Mouse (Mus musculus): Measurements from ENCODE around the gene Runx2.
A peak's percentile ranks its signal among the peaks of the same experiment; 100 is the strongest.

Gene Runx2

GRCm38 (mm10) chr17:44767375-44767774, 47.2 kb downstream of the Runx2 start:
- DNase-seq = no peak

DNA sequence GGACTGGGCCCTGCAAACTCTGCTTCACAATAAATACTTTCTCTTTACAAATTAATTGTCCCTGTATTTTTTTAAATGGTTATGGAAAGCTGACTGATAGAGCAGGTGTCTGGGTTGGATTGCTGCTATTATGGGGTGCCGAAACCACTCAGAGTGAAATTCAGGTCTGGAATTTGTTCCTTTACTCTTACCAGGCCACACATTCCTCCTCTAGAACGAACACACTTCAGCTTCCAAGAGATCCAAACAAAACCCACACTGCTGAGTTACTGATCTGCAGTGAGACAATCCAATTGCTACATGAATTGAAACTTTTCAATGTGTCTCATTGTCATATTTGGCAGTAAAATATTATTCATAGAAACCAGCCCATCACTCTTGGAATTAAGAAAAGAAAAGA, 47.6 kb downstream of the Runx2 start:
- DNase-seq = no peak

- DNase-seq = no peak
Measured at GRCm38 (mm10) chr17:44766318-44766717, 48.3 kb downstream of the Runx2 start.

DNA sequence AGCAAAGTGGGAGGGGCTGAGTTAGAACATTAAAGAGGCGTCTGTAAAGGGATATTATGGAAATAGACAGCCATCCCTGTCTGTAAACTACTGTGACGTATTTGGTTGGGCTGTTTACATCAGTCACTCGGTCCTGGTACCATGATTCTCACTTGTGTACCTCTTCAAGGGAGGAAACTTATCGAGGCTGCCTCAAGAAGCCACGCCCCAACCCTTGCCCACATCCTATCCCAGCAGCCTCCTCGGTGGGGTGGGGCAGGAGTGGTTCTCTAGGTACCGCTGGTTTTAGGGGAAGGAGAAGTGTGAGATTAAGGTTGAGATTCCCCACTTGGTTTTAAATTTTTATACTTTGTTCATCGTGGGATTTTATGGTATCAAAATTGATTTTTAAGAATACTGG, 69.2 kb downstream of the Runx2 start:
- DNase-seq = no peak

GRCm38 (mm10) chr17:44743780-44744179, 70.8 kb downstream of the Runx2 start:
- DNase-seq = no peak

GRCm38 (mm10) chr17:44742246-44742645, 72.4 kb downstream of the Runx2 start:
- no peak for DNase-seq

DNA sequence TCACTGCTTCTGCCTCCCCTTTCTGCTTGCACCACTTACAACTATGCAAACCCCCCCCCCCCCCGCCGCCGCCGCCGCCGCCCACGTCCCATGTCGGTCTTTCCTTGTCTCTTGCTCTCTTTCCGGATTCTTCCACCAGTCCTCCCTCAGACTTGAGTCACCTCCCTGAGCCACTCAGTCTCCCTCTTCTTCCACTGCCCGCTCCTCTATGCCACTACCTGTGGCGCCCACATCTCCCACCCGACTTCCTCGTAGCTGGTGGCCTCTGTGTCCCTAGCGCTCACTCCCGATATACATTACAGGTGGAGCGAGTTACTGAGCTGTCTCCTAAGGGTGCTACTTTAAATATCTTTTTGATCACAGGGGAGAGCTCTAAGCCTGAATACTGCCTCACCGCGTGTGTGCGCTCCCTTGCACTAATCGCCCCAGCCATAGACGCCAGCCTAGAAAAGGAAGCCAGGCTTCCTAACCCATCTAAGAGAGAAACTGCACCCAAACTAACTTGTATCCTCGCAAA, 76.4 kb downstream of the Runx2 start:
- DNase-seq = no peak

DNA sequence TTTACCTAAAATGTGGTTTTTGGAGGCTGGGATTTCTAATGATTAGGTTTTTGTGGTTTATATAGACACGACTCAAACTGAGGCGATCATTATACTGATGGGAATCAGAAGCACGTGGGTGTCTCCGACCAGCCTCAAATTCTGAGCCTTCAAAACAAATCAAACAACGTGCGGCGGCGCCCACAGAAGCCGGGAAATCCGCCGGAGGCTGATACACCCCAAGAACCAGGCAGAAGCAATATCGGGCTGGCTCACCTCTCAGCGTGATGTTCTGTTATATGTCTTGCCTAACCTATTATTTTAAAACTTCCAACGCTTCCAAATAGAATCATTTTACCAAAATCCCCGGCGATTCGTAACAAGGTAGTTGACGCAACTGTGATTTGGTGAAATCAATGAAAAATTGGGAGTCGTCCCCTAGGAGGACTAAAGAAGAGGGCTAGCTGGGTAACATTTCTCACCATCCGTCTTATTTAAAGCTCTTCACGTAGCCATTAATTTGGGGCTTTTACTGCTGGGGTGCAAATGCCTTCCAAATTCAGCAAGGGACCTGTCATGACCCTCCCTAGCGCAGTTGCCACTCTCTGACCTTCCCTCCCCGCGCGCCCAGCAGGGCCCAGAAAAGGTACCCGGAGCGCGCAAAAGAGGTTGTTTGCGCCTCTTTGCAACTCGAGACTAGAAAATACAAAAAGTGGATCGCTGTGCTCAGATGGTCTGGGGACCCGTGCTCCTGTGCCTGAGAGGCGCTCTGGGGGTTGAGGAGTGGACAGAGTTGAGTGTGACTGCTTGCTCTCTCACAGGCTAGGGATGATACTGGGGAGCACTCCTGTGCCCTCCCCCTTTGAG, 77.1 kb downstream of the Runx2 start:
- no peak for DNase-seq

DNA sequence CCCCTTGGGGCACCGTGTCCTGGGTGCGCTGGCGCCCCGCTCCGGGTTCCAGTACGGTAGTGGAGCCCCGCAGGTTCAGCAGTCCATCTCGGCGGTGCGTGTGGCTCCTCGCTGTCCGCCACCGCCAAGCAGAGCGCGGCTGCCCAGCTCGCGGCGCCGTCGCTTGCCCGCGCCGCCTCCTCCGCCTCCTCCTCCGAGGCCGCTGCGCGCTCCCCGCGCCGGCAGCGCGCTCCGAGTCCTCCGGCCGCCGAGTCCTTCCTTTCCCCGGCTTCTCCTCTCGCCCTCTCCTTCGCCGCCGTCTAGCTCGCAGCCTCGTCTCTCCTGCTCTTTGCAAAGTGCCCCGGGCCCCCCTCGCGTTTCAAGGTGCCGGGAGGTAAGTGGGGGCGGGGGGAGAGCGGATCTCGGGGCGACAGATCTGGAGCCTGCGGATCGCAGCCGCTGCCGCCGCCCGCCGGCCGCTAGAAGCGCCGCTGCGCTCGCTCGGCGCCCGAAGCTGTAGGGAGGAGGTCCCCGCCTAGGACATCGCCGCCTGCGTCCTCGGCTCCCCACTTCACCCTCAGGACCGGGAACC, 78.5 kb downstream of the Runx2 start:
- peak; percentile 49 for DNase-seq

DNA sequence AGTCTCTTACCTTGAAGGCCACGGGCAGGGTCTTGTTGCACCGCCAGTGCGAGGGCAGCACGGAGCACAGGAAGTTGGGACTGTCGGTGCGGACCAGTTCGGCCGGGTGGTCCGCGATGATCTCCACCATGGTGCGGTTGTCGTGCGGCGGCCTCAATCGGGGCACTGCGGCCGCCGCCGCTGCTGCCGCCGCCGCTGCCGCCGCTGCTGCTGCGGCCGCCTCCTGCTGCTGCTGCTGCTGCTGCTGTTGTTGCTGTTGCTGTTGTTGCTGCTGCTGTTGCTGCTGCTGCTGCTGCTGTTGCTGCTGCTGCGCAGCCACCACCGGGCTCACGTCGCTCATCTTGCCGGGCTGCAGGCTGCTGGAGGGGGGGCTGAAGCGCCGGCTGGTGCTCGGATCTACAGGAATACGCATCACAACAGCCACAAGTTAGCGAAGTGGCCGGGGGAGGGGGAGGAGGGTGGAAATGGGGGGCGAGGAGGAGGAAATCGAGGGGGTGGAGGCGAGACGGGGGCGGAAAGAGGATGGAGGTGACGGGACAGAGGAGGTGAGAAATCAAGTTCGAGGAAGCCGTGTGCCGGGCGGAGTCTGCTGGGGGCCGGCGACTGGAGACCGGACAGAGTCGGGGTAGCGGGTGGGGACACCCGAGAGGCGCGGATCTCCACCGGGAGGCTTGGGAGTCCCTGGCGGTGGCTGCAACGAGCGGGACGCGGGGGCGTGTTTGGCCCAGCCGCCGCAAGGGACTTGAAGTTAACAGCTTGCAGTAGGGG, 79.2 kb downstream of the Runx2 start:
- no peak for DNase-seq

GRCm38 (mm10) chr17:44734501-44735222, 79.9 kb downstream of the Runx2 start:
- DNase-seq = no peak

DNA sequence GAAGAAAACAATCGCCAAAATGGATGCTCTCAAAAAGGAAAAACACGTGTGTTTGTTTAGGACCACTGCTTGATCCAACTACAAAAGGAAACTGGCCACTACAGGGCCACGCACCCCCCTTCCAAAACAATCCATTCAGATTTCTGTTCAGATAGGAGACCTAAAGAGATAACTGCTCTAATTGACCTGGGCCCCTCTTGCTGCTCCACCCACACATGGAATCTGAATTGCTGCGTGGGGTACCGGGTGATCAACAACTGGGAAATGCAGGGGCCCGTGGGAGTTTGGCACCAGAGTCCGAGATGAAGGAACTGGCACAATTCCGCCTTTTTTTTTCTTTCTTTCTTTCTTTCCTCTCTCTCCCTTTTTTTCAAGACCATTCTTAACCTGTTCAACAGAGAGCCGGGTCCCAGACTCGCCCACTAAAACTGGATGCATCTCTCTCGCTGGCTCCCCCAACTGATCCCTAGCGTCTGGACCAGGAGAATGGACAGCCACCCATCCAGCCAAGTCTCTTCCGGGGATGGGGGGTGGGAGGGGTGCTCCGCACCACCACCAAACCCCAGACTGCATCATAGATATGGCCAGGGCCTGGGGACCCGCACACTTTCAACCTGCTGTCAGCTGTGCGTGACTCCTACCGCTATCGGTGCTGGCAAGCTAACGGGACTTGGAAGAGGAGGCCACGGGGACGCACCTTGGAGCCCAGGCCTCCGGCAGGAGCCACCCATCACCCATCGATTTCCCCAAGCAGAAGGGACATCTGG, 80.9 kb downstream of the Runx2 start:
- no peak for DNase-seq

DNA sequence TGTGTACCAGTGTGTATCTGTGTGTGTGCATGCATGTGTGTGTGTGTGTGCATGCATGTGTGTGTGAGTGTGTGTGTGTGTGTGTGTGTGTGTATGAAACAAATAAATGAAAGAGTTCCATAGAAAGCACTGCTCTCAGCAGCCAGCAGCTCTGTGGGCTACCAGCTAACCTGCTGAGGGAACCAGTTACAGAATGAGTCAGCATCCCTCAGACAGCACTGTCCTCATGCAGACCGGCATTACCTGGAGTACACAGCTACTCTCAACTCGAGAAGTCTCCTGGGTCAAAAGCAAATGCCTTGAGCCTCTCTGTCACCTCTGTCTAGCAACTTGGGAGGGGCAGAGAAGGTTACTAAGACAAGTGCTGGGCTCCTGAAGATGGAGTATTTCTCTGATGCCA, 86.1 kb downstream of the Runx2 start:
- DNase-seq = no peak

DNA sequence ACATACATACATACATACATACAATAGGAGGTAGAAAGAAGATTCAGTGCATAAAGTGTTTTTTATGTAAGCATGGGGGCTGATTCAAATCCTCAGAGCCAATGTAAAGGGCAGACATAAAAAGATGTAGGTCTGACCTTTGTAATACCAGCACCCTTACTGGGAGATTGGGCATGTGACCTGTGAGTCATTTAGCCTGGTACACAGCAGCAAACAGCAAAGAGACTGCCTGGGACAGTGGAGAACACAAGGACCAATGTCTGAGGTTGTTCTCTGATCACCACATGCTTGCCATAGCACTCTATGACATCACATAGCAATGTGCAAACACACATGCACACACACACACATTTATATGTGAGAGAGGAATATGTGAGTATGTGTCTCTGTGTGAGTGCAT, 86.9 kb downstream of the Runx2 start:
- DNase-seq = no peak

DNA sequence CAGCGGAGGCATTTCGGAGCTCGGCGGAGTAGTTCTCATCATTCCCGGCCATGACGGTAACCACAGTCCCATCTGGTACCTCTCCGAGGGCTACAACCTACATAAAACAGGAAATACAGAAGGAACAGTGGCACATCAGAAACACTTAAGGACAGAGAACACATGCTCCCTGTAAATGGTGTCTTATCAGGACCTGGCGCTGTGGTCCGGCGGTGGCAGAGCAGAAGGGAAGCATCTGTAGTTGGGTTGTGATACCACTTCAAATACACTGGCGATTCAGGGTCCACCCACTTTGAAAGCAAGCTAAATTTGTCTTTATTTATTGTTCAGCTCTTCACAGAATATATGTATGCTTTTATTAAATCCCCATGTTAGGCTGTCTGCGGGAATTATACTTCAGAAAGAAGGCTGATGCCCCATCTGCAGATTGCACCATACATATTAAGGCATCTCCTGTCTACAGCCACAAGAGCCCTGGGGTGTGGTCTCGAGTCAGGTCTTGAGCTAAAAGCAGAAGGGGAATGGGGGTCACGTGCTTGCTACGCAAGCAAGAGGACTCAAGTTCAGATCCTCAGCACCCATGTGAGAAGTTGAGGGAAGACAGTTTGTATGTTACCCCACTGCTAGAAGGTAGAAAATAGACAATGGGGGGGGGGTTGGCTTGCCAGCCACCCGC, 89.7 kb downstream of the Runx2 start:
- no peak for DNase-seq

- DNase-seq = no peak
Measured at GRCm38 (mm10) chr17:44724255-44724654, 90.3 kb downstream of the Runx2 start.

- no peak for DNase-seq
Measured at GRCm38 (mm10) chr17:44722103-44722792, 92.3 kb downstream of the Runx2 start.

GRCm38 (mm10) chr17:44718591-44718990, 96.0 kb downstream of the Runx2 start:
- DNase-seq = no peak

- no peak for DNase-seq
Measured at GRCm38 (mm10) chr17:44718036-44718435, 96.6 kb downstream of the Runx2 start.

- no peak for DNase-seq
Measured at GRCm38 (mm10) chr17:44714116-44714515, 100.5 kb downstream of the Runx2 start.

- DNase-seq = no peak
Measured at GRCm38 (mm10) chr17:44713404-44713803, 101.2 kb downstream of the Runx2 start.
